Mouse (Mus musculus) adrenal gland, adult 2 months (tissue): ENCODE results near the gene Klf16. TPM values are rescaled to one million over a fixed set of nuclear protein-coding genes. Genes with fewer than 3 reads are reported as not detected.
"Not testable (repeated sequence)": the region's sequence is repeated elsewhere in the genome, so short reads cannot be mapped to it uniquely, and the experiment has no call there.

ENCODE experiments used
- DNase-seq: peaks from one replicate; pipeline ENCODE4 v3.0.0; 2021
- polyA plus RNA-seq: library from polyadenylated mRNA; depleted of rRNA; stranded (reverse); fragments of >200 nt; gene quantifications from 2 replicates; pipeline ENCODE4 v1.2.3, GENCODE M21; 2012
- total RNA-seq, 2 experiments: library from RNA; stranded (reverse); gene quantifications; 2 replicates each; pipeline ENCODE4 v1.2.3; 2021

The Klf16 gene
- total and polyA plus RNA-seq, 3 experiments, result 9.6 to 39.5 (median 10.6) TPM

- DNase-seq, result no peak
These were observed 29.2 kb upstream of the Klf16 start for GRCm38 (mm10) chr10:80606306-80606705.

GRCm38 (mm10) chr10:80605721-80606120 is 28.6 kb upstream of the Klf16 start, which contains the start of gene Gm49322:
Gene Gm49322 (plus strand): TSS chr10:80606021.
- not testable (repeated sequence) for DNase-seq

- no peak for DNase-seq
These were observed 27.9 kb upstream of the Klf16 start for GRCm38 (mm10) chr10:80604988-80605387.

- no peak for DNase-seq
These were observed 26.9 kb upstream of the Klf16 start for GRCm38 (mm10) chr10:80604001-80604509.

GRCm38 (mm10) chr10:80603364-80603763 is 26.2 kb upstream of the Klf16 start:
- no peak for DNase-seq

- peak; percentile 97 for DNase-seq
These were observed 25.7 kb upstream of the Klf16 start, which contains the start of the genes Scamp4 and Adat3 for GRCm38 (mm10) chr10:80602698-80603325. Gene Scamp4 (plus strand): TSS chr10:80602872. Gene Adat3 (plus strand): TSS chr10:80602880.

GRCm38 (mm10) chr10:80596318-80596717 is 19.2 kb upstream of the Klf16 start:
- no peak for DNase-seq

- peak; percentile 98 for DNase-seq
These were observed 13.0 kb upstream of the Klf16 start, which contains the start of gene Abhd17a for GRCm38 (mm10) chr10:80589879-80590854. Gene Abhd17a (minus strand): TSS chr10:80590341.

GRCm38 (mm10) chr10:80589127-80589878 is 12.2 kb upstream of the Klf16 start:
- DNase-seq, result peak; percentile 52

GRCm38 (mm10) chr10:80587305-80587657 is 10.2 kb upstream of the Klf16 start:
- peak; percentile 43 for DNase-seq

- no peak for DNase-seq
These were observed 9.5 kb upstream of the Klf16 start for GRCm38 (mm10) chr10:80586407-80587304.

- DNase-seq, result no peak
These were observed 8.5 kb upstream of the Klf16 start for GRCm38 (mm10) chr10:80585581-80585980.

GRCm38 (mm10) chr10:80584642-80585552 is 7.8 kb upstream of the Klf16 start:
- DNase-seq, result no peak

GRCm38 (mm10) chr10:80584045-80584488 is 6.9 kb upstream of the Klf16 start:
- no peak for DNase-seq

GRCm38 (mm10) chr10:80583047-80583446 is 5.9 kb upstream of the Klf16 start:
- no peak for DNase-seq

GRCm38 (mm10) chr10:80578911-80579310 is 1.8 kb upstream of the Klf16 start:
- DNase-seq, result peak; percentile 71

- peak; percentile 91 for DNase-seq
These were observed 1.1 kb upstream of the Klf16 start for GRCm38 (mm10) chr10:80578131-80578750.

- DNase-seq, result peak; percentile 79
These were observed 548 bp downstream of the Klf16 start for GRCm38 (mm10) chr10:80576351-80577194.
